Mouse (Mus musculus) megakaryocyte, embryonic 14.5 days (primary cell): ENCODE results near the gene Rasal1.

Experiments
- FLI1 ChIP-seq: IDR thresholded peaks from 2 replicates; pipeline ENCODE4 v1.6.1; 2012; ENCODE audit warnings: low read length, inconsistent platforms, mixed read lengths
- GATA1 ChIP-seq: IDR thresholded peaks from 3 replicates; pipeline ENCODE4 v1.6.1; 2012; ENCODE audit warnings: mixed read lengths, low read length, inconsistent platforms, borderline replicate concordance

DNA sequence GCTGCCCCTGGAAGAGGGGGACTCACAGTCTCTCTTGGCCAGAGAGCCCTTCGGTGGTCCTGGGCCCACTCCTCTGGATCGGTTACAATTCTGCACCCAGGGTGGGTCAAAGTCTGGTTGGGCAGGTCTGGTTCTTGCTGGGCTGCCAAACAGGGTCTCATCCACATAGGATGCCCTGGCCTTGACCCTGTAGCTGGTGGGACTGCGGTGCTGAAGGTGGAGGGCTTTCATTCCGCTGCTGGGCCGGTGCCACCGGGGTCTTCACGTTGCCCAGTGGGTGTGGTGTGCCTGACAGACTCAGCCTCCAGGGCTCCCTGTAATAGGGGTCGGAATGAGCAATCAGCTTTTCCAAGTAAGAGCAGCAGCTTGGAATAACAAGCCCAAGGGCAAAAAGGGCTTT is 37.2 kb upstream of the Rasal1 start:
- TF ChIP-seq GATA1 (no peak), FLI1 (no peak)
